Mouse (Mus musculus): ENCODE measurements around the gene Capn13.
"Not testable (repeated sequence)": the region's sequence is repeated elsewhere in the genome, so short reads cannot be mapped to it uniquely, and the experiment has no call there.

Gene Capn13

GRCm38 (mm10) chr17:73273809-73274208, 126.9 kb downstream of the Capn13 start:
- DNase-seq, result no peak

DNA sequence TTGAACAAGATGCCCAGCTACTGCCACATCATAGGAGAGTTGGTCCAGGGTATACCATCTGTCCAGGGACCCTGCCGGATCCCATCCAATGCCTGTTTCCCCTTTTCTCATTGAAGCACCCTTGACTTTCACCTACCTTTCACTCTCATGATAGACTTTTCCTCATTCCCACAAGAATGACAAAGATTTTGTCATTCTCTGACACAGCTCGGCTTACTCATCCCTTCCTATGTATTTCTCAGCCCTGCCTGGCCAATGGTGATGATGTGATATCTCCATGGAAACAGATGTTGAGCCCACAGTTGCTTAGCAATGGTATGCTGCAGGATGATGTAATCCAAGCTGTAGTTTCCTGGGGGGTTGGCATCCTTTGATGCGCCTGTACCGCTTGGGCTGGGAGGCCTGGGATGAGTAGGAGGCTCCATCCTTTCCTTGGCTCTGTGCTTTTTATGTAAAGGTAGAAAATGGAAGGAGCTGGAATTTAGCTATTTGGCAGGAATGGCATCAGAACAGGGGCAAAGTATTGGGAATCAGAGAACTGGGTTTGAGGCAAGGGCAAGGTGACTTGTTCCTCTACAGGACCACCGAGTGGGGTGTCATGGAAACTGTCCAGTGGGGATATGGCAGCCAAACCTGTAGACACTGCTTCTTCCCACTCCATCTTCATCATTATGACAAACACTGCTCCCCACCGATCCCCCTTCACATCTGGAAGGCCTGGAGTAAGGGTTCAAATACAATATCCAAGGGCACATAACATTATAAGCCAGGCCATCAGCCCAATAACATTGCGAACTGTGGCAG, 128.7 kb downstream of the Capn13 start:
- DNase-seq, result no peak

DNA sequence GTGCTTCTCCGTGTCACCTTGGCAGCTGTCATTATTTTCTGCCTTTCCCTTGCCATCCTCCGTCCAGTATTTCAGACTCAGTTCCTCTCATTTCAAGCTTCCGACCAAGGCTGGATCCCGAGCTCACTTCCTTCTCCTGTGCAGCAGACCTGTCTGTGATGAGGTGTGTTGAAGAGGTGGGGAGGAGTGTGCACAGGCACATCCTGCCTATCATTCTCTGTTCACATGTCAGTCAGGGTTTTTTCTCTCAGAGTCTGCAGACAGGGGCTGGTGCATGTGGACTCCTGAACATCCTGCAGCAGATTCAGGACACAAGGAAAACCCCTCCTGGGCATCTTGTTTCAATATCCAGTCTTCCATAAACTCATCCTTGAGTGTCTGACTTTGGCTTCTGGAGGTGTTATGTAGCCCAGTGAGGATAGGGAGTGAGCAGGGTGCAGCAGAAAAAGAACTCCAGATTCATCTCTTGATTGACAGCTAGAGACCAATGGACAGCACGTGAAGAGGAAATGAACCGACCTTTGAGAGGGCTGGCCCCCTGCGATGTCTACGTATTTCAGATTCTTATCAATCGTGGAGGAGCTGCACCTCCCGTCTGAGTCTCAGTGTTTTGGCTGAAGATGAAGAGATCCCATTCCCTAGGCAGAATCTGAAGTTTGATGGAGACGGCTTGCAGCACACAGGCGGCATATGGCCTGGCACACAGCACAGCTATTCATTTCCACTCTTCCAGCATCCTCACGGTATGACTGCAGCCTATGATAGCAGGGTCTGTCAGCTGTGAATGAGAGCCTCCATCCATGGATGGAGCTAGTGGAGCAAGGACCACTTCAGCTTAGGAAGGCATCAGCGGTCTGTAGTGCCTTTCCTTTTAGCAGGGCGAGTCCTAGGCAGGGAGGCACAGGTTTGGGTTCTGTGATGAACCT, 129.5 kb downstream of the Capn13 start:
- DNase-seq, result no peak

GRCm38 (mm10) chr17:73263077-73263501, 137.6 kb downstream of the Capn13 start:
- DNase-seq, result no peak

DNA sequence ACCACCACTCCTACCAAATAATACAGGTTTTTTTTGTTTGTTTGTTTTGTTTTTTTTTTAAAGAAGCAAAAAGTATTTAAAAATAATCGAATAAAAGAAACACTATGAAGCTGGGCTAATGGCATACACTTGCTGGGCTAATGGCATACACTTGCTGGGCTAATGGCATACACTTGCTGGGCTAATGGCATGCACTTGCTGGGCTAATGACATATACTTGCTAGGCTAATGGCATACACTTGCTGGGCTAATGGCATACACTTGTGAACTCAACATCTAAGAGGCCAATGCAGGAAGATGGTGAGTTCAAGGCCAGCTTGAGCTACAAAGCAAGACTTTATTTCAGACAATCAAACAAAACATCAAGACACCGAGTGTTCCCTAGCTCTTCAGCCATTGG, 138.1 kb downstream of the Capn13 start:
- DNase-seq, result no peak

DNA sequence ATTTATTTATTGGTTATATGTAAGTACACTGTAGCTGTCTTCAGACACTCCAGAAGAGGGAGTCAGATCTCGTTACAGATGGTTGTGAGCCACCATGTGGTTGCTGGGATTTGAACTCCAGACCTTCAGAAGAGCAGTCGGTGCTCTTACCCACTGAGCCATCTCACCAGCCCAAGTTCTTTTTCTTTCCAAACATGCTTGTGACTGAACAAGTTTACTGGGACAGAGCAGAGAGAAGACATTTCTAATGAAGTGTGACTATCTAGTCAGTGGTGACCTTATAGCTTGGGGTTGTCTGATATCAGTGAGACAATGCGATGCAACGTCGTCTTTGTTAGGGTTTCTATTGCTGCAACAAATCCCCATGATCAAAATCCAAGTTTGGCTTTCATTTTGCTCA, 141.4 kb downstream of the Capn13 start:
- DNase-seq, result not testable (repeated sequence)

- DNase-seq, result peak; percentile 9
These were observed 142.0 kb downstream of the Capn13 start for GRCm38 (mm10) chr17:73258620-73259019.

Measured in kidney, adult 9 months (tissue).